Mouse (Mus musculus) gastrocnemius, adult 2 months (tissue): Measurements from ENCODE around the gene Myh14. TPM values are rescaled to one million over a fixed set of nuclear protein-coding genes. Genes with fewer than 3 reads are reported as not detected.
A peak's percentile ranks its signal among the peaks of the same experiment; 100 is the strongest.

Experiments
- DNase-seq: peaks from one replicate; pipeline ENCODE4 v3.0.0; 2022
- H3K27ac ChIP-seq: fragments of 200-600 bp; 2 replicates; pipeline ENCODE4 v1.8.1; 2022; ENCODE audit warnings: mild to moderate bottlenecking
- H3K4me3 ChIP-seq: fragments of 200-600 bp; 2 replicates; pipeline ENCODE4 v1.8.1; 2022; ENCODE audit warnings: mild to moderate bottlenecking, moderate library complexity
- CTCF ChIP-seq: fragments of 200-600 bp; IDR thresholded peaks from 2 replicates; pipeline ENCODE4 v1.8.1; 2022; ENCODE audit warnings: antibody characterized with exemption, mild to moderate bottlenecking, moderate library complexity
- intact Hi-C: fragments of 180-260 bp; cut with DNase I; formaldehyde crosslinking; loops from one replicate; pipeline ENCODE4 v1.15.1; 2025
- total RNA-seq, 2 experiments: library from RNA; stranded (reverse); gene quantifications; 2 replicates each; pipeline ENCODE4 v1.2.3; 2021

Gene Myh14
- total RNA-seq, 2 experiments from 2014 or later = 32.0 to 36.7 TPM

DNA sequence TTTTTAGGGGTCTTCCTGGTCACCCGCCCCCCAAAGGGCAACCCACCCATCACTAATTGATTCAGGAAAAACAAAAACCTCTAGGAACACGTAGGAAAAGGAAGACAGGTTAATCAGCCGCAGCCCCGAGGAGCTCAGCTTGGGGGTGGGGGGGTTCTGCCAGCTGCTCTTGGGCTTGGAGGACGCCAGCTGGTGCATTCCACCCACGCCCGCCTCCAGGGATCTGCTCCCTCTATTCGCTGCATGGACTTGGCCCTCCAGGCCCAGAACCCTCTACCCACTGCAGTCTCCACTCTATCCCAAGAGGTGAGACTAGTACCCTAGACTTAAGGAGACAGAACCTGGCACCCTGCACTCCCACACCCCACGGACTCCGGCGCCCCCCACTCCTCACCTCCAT, 68.2 kb downstream of the Myh14 start:
- Histone ChIP-seq H3K27ac (no peak overlapping the region), H3K4me3 (no peak overlapping the region)
- no peak for TF ChIP-seq CTCF
- intact Hi-C loops = no loop called here
- DNase-seq = no peak

- no peak for DNase-seq
- Histone ChIP-seq H3K4me3 (no peak overlapping the region), H3K27ac (no peak overlapping the region)
- intact Hi-C loops = no loop called here
- no peak for TF ChIP-seq CTCF
These were observed 69.0 kb downstream of the Myh14 start for GRCm38 (mm10) chr7:44601646-44602045.

- intact Hi-C loops = no loop called here
- no peak overlapping the region for H3K27ac ChIP-seq
- no peak for DNase-seq
- TF ChIP-seq CTCF = no peak
- no peak overlapping the region for H3K4me3 ChIP-seq
These were observed 69.9 kb downstream of the Myh14 start for GRCm38 (mm10) chr7:44600691-44601262.

DNA sequence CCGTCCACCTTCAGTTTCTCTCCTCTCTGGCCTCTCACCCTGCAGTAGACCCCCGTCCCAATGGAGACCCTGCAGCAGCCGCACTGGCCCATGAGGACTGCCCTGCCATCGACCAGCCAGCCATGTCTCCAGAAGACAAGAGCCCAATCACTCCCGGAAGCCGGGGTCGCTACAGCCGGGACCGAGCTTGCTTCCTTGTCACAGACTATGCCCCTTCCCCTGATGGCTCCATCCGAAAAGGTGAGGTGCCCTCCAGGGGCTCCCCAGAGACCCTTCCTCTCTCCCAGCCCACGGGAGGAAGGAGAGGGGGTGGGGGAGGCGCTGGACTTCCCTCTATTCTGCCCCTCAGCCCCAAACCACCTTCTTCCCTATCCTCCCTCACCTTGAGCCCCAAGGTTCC, 72.3 kb downstream of the Myh14 start:
- no peak overlapping the region for H3K4me3 ChIP-seq
- no peak for TF ChIP-seq CTCF
- no peak overlapping the region for H3K27ac ChIP-seq
- intact Hi-C loops = no loop called here
- DNase-seq = no peak

GRCm38 (mm10) chr7:44597666-44598065, 73.0 kb downstream of the Myh14 start:
- intact Hi-C loops = no loop called here
- TF ChIP-seq CTCF = no peak
- Histone ChIP-seq H3K27ac (no peak overlapping the region), H3K4me3 (no peak overlapping the region)
- peak; percentile 6 for DNase-seq

- H3K27ac ChIP-seq = no peak overlapping the region
- intact Hi-C loops = no loop called here
- TF ChIP-seq CTCF = no peak
These were observed 73.6 kb downstream of the Myh14 start for GRCm38 (mm10) chr7:44596996-44597538.

DNA sequence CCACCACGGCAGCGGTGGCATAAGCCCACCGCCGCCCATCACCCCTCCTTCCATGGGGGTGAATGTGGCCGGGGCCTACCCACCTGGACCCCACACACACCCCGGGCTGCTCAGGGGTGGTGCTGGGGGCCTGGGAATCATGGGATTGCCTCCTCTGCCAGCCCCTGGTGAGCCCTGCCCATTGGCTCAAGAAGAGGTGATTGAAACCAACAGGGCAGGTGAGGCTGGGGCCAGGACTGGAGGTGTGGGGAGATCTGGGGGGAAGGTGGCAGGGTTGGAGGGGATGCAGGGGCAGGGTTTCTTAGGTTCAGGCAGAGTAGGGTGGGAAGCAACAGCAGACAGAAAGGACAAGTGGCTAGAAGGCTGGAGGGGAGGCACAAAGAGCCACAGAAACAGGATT, 74.6 kb downstream of the Myh14 start:
- no peak overlapping the region for H3K4me3 ChIP-seq
- DNase-seq = peak; percentile 16
- intact Hi-C loops = no loop called here
- H3K27ac ChIP-seq = no peak overlapping the region
- no peak for TF ChIP-seq CTCF

More at GRCm38 (mm10) chr7:44596996-44597538, 73.6 kb downstream of the Myh14 start:
- no peak overlapping the region for H3K4me3 ChIP-seq
- peak; percentile 11 for DNase-seq

DNA sequence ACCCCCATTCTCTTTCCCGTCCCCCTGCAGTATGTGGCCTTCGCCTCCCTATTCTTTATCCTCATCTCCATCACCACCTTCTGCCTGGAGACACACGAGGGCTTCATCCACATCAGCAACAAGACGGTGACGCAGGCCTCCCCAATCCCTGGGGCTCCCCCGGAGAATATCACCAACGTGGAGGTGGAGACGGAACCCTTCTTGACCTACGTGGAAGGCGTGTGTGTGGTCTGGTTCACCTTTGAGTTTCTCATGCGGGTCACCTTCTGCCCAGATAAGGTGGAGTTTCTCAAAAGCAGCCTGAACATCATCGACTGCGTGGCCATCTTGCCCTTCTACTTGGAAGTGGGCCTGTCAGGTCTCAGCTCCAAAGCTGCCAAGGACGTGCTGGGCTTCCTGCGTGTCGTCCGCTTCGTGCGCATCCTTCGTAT, 75.5 kb downstream of the Myh14 start:
- Histone ChIP-seq H3K27ac (no peak overlapping the region), H3K4me3 (no peak overlapping the region)
- peak; percentile 6 for DNase-seq
- intact Hi-C loops = no loop called here
- TF ChIP-seq CTCF = no peak

- intact Hi-C loops = loop anchor here (5.0 kb wide), 1 partner anchor 58 kb away; no protein-coding TSS in a partner anchor
- no peak for TF ChIP-seq CTCF
- H3K4me3 ChIP-seq = no peak overlapping the region
- H3K27ac ChIP-seq = no peak overlapping the region
- peak; percentile 22 for DNase-seq
These were observed 76.4 kb downstream of the Myh14 start for GRCm38 (mm10) chr7:44594291-44594690.

DNA sequence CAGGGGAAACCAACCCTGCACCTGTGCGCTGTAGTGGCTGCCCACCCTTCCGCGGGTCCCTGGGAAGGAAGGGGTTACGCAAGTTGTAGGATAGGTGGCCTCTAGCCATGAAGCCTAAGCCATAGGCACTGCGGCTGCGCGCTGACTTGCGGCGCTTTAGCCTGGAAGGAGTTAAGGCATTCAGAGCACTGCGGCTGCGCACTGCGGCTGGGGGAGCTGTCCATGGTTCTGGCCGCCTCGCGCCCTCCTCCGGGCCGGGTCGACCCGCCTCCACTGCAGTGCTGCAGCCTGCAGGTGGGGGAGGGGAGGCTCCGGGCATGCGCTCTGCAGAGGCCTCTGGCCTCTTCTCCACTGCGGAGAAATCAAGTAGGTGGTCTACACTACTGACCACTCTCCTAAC, 76.9 kb downstream of the Myh14 start:
- DNase-seq = peak; percentile 77
- intact Hi-C loops = loop anchor here (5.0 kb wide), 1 partner anchor 59 kb away; no protein-coding TSS in a partner anchor
- no peak for TF ChIP-seq CTCF
- Histone ChIP-seq H3K4me3 (no peak overlapping the region), H3K27ac (no peak overlapping the region)

- no peak for DNase-seq
- no peak overlapping the region for H3K27ac ChIP-seq
- no peak overlapping the region for H3K4me3 ChIP-seq
- no peak for TF ChIP-seq CTCF
- intact Hi-C loops = loop anchor here (5.0 kb wide), 1 partner anchor 59 kb away; no protein-coding TSS in a partner anchor
These were observed 77.6 kb downstream of the Myh14 start for GRCm38 (mm10) chr7:44593051-44593450.

GRCm38 (mm10) chr7:44591348-44592116, 79.1 kb downstream of the Myh14 start:
- DNase-seq = peak; percentile 44
- Histone ChIP-seq H3K27ac (peak overlapping the region; percentile 81), H3K4me3 (peak overlapping the region; percentile 74)
- TF ChIP-seq CTCF = no peak
- intact Hi-C loops = loop anchor here (5.0 kb wide), 1 partner anchor 61 kb away; no protein-coding TSS in a partner anchor
